Mouse (Mus musculus) CH12.LX (cell line): ENCODE data around the gene Kcnk6. TPM values are rescaled to one million over a fixed set of nuclear protein-coding genes. Genes with fewer than 3 reads are reported as not detected.

ENCODE experiments used
- DNase-seq: peaks from one replicate; pipeline ENCODE4 v3.0.0-alpha.2; 2013; ENCODE audit errors: extremely low read depth
- H3K27ac ChIP-seq: 2 replicates; pipeline ENCODE4 v1.5.1; 2012; ENCODE audit warnings: low read depth, mild to moderate bottlenecking, control low read depth, moderate library complexity; ENCODE audit not compliant: insufficient read depth
- H3K27me3 ChIP-seq: replicated peaks from 2 replicates; pipeline ENCODE3; 2012; ENCODE audit warnings: inconsistent platforms
- H3K36me3 ChIP-seq, 2 experiments: replicated peaks in 1 of 2; 2 replicates each; pipeline versions ENCODE3 to v1.6.1; 2012; ENCODE audit warnings: inconsistent platforms in 1 of 2, low read length in 1 of 2, mild to moderate bottlenecking in 1 of 2, mixed read lengths in 1 of 2, moderate library complexity in 1 of 2; ENCODE audit not compliant: control insufficient read depth in 1 of 2, insufficient read depth in 1 of 2
- H3K4me1 ChIP-seq, 2 experiments: 2 replicates each; pipeline ENCODE4 v1.6.1; 2012; ENCODE audit warnings: inconsistent platforms in 1 of 2, moderate library complexity in 1 of 2; ENCODE audit not compliant: insufficient read depth in 2 of 2, control insufficient read depth in 1 of 2
- H3K4me2 ChIP-seq: 2 replicates; pipeline ENCODE4 v1.6.1; 2012; ENCODE audit warnings: low read depth, mild to moderate bottlenecking, control low read depth; ENCODE audit not compliant: poor library complexity, insufficient read depth, severe bottlenecking
- H3K4me3 ChIP-seq, 3 experiments: fragments of 150-350 bp in 1 of 3; sonication (generic) in 1 of 3; replicated peaks in 1 of 3; 2 replicates each; pipeline versions ENCODE3 to v1.5.1; 2011 to 2012; ENCODE audit warnings: low read depth in 2 of 3, low read length in 2 of 3, mild to moderate bottlenecking in 2 of 3, moderate library complexity in 2 of 3, control low read depth in 1 of 3, improper control_type of control experiment in 1 of 3, inconsistent platforms in 1 of 3, mixed read lengths in 1 of 3; ENCODE audit not compliant: poor library complexity in 1 of 3
- H3K79me2 ChIP-seq: replicated peaks from 2 replicates; pipeline ENCODE4 v1.6.1; 2012; ENCODE audit warnings: mild to moderate bottlenecking, moderate library complexity; ENCODE audit not compliant: control insufficient read depth, poor library complexity, insufficient read depth, severe bottlenecking; ENCODE audit errors: extremely low read depth
- H3K9ac ChIP-seq: 2 replicates; pipeline ENCODE4 v1.6.1; 2012; ENCODE audit warnings: low read depth, mild to moderate bottlenecking, control low read depth, moderate library complexity; ENCODE audit not compliant: insufficient read depth
- H3K9me3 ChIP-seq: replicated peaks from 2 replicates; pipeline ENCODE3; 2012; ENCODE audit warnings: low read length, inconsistent platforms, mixed read lengths
- CHD1 ChIP-seq: IDR thresholded peaks from 2 replicates; pipeline ENCODE4 v1.6.1; 2012; ENCODE audit warnings: low read depth, low read length, improper control_type of control experiment, inconsistent platforms
- CHD2 ChIP-seq: IDR thresholded peaks from 2 replicates; pipeline ENCODE4 v1.6.1; 2011; ENCODE audit warnings: low read length, improper control_type of control experiment
- CTCF ChIP-seq, 2 experiments: IDR thresholded peaks in 1 of 2; conservative IDR thresholded peaks in 1 of 2; 2 replicates each; pipeline ENCODE4 v1.5.1; 2011 to 2012; ENCODE audit warnings: low read depth in 2 of 2, low read length in 2 of 2, improper control_type of control experiment in 1 of 2, inconsistent platforms in 1 of 2, mild to moderate bottlenecking in 1 of 2, moderate library complexity in 1 of 2
- E2F4 ChIP-seq: IDR thresholded peaks from 2 replicates; pipeline ENCODE4 v1.6.1; 2011; ENCODE audit warnings: low read depth, low read length, improper control_type of control experiment; ENCODE audit not compliant: insufficient replicate concordance
- ELF1 ChIP-seq: IDR thresholded peaks from 2 replicates; pipeline ENCODE4 v1.6.1; 2014; ENCODE audit warnings: low read depth, mild to moderate bottlenecking, inconsistent platforms, low read length, improper control_type of control experiment
- EP300 ChIP-seq: IDR thresholded peaks from 2 replicates; pipeline ENCODE4 v1.6.1; 2011; ENCODE audit warnings: low read length, improper control_type of control experiment
- ETS1 ChIP-seq: conservative IDR thresholded peaks from 2 replicates; pipeline ENCODE4 v1.6.1; 2012; ENCODE audit warnings: low read depth, mild to moderate bottlenecking, inconsistent platforms, low read length, improper control_type of control experiment, moderate library complexity
- GABPA ChIP-seq: IDR thresholded peaks from 2 replicates; pipeline ENCODE4 v1.6.1; 2012; ENCODE audit warnings: low read depth, low read length, improper control_type of control experiment, inconsistent platforms; ENCODE audit not compliant: insufficient replicate concordance
- HCFC1 ChIP-seq: IDR thresholded peaks from 2 replicates; pipeline ENCODE4 v1.6.1; 2012; ENCODE audit warnings: low read depth, mild to moderate bottlenecking, inconsistent platforms, low read length, improper control_type of control experiment
- IRF4 ChIP-seq: IDR thresholded peaks from 2 replicates; pipeline ENCODE4 v1.6.1; 2014; ENCODE audit warnings: low read depth, mild to moderate bottlenecking, inconsistent platforms, low read length, improper control_type of control experiment
- JUN ChIP-seq: IDR thresholded peaks from 2 replicates; pipeline ENCODE4 v1.6.1; 2011; ENCODE audit warnings: low read depth, mild to moderate bottlenecking, low read length, improper control_type of control experiment, moderate library complexity; ENCODE audit not compliant: insufficient read depth
- JUND ChIP-seq: conservative IDR thresholded peaks from 2 replicates; pipeline ENCODE4 v1.6.1; 2011; ENCODE audit warnings: low read depth, low read length, improper control_type of control experiment
- KAT2A ChIP-seq: IDR thresholded peaks from 2 replicates; pipeline ENCODE4 v1.6.1; 2012; ENCODE audit warnings: low read length, improper control_type of control experiment, inconsistent platforms; ENCODE audit not compliant: insufficient replicate concordance
- MAFK ChIP-seq: IDR thresholded peaks from 2 replicates; pipeline ENCODE4 v1.6.1; 2011; ENCODE audit warnings: low read length, improper control_type of control experiment; ENCODE audit not compliant: insufficient replicate concordance
- MAX ChIP-seq: IDR thresholded peaks from 2 replicates; pipeline ENCODE4 v1.6.1; 2011; ENCODE audit warnings: low read length, improper control_type of control experiment
- MAZ ChIP-seq: IDR thresholded peaks from 2 replicates; pipeline ENCODE4 v1.6.1; 2012; ENCODE audit warnings: low read depth, mild to moderate bottlenecking, inconsistent platforms, low read length, improper control_type of control experiment, moderate library complexity
- MEF2A ChIP-seq: IDR thresholded peaks from 2 replicates; pipeline ENCODE4 v1.6.1; 2014; ENCODE audit warnings: low read depth, mild to moderate bottlenecking, inconsistent platforms, low read length, improper control_type of control experiment, borderline replicate concordance
- MXI1 ChIP-seq: IDR thresholded peaks from 2 replicates; pipeline ENCODE4 v1.6.1; 2011; ENCODE audit warnings: mild to moderate bottlenecking, low read depth, low read length, improper control_type of control experiment
- MYC ChIP-seq: IDR thresholded peaks from 2 replicates; pipeline ENCODE4 v1.6.1; 2011; ENCODE audit warnings: low read depth, mild to moderate bottlenecking, improper control_type of control experiment, low read length
- NELFE ChIP-seq: IDR thresholded peaks from 2 replicates; pipeline ENCODE4 v1.6.1; 2011; ENCODE audit warnings: low read depth, low read length, improper control_type of control experiment
- NRF1 ChIP-seq: IDR thresholded peaks from 2 replicates; pipeline ENCODE4 v1.6.1; 2014; ENCODE audit warnings: low read depth, mild to moderate bottlenecking, inconsistent platforms, low read length, improper control_type of control experiment, moderate library complexity
- PAX5 ChIP-seq: IDR thresholded peaks from 2 replicates; pipeline ENCODE4 v1.6.1; 2012; ENCODE audit warnings: low read length, inconsistent platforms, mixed read lengths
- POLR2A ChIP-seq: IDR thresholded peaks from 2 replicates; pipeline ENCODE4 v1.6.1; 2011; ENCODE audit warnings: low read depth, mild to moderate bottlenecking, improper control_type of control experiment, low read length
- POLR2AphosphoS2 ChIP-seq: IDR thresholded peaks from 2 replicates; pipeline ENCODE4 v1.6.1; 2011; ENCODE audit warnings: low read depth, low read length, improper control_type of control experiment
- RAD21 ChIP-seq: IDR thresholded peaks from 2 replicates; pipeline ENCODE4 v1.6.1; 2011; ENCODE audit warnings: low read depth, mild to moderate bottlenecking, low read length, improper control_type of control experiment, moderate library complexity
- RCOR1 ChIP-seq: conservative IDR thresholded peaks from 2 replicates; pipeline ENCODE4 v1.6.1; 2012; ENCODE audit warnings: low read depth, mild to moderate bottlenecking, inconsistent platforms, low read length, improper control_type of control experiment
- SIN3A ChIP-seq: IDR thresholded peaks from 2 replicates; pipeline ENCODE4 v1.6.1; 2012; ENCODE audit warnings: low read length, improper control_type of control experiment, inconsistent platforms
- SMC3 ChIP-seq: IDR thresholded peaks from 2 replicates; pipeline ENCODE4 v1.6.1; 2011; ENCODE audit warnings: low read depth, low read length, improper control_type of control experiment
- TBP ChIP-seq: conservative IDR thresholded peaks from 2 replicates; pipeline ENCODE4 v1.6.1; 2011; ENCODE audit warnings: low read depth, low read length, improper control_type of control experiment
- TCF12 ChIP-seq: IDR thresholded peaks from 2 replicates; pipeline ENCODE4 v1.6.1; 2014; ENCODE audit warnings: low read depth, mild to moderate bottlenecking, inconsistent platforms, low read length, improper control_type of control experiment
- UBTF ChIP-seq: IDR thresholded peaks from 2 replicates; pipeline ENCODE4 v1.6.1; 2012; ENCODE audit warnings: low read depth, mild to moderate bottlenecking, inconsistent platforms, low read length, improper control_type of control experiment, moderate library complexity
- USF1 ChIP-seq: IDR thresholded peaks from 2 replicates; pipeline ENCODE4 v1.6.1; 2014; ENCODE audit warnings: low read depth, mild to moderate bottlenecking, inconsistent platforms, low read length, improper control_type of control experiment
- USF2 ChIP-seq: conservative IDR thresholded peaks from 2 replicates; pipeline ENCODE4 v1.6.1; 2011; ENCODE audit warnings: low read depth, low read length, improper control_type of control experiment
- ZC3H11A ChIP-seq: IDR thresholded peaks from 2 replicates; pipeline ENCODE4 v1.6.1; 2012; ENCODE audit warnings: low read depth, mild to moderate bottlenecking, inconsistent platforms, low read length, improper control_type of control experiment
- ZKSCAN1 ChIP-seq: IDR thresholded peaks from 2 replicates; pipeline ENCODE4 v1.6.1; 2012; ENCODE audit warnings: low read depth, inconsistent platforms, low read length, improper control_type of control experiment, borderline replicate concordance
- ZMIZ1 ChIP-seq: IDR thresholded peaks from 2 replicates; pipeline ENCODE4 v1.6.1; 2012; ENCODE audit warnings: low read depth, mild to moderate bottlenecking, inconsistent platforms, low read length, improper control_type of control experiment
- ZNF384 ChIP-seq: IDR thresholded peaks from 2 replicates; pipeline ENCODE4 v1.6.1; 2012; ENCODE audit warnings: low read depth, low read length, improper control_type of control experiment, inconsistent platforms
- dilution Hi-C: fragments of 300-500 bp; cut with MboI; formaldehyde crosslinking; loops from 2 replicates; pipeline ENCODE4 v1.14.3; 2020; ENCODE audit warnings: low sequenced_read_pairs; ENCODE audit not compliant: extremely low pct_unique_long_range_greater_than_20kb, extremely low pct_ligation_motif_present
- in situ Hi-C: fragments of 300-500 bp; cut with MboI; formaldehyde crosslinking; loops from 3 replicates; pipeline ENCODE4 v1.14.3; 2019; ENCODE audit warnings: low sequenced_read_pairs, low pct_ligation_motif_present, low pct_unique_long_range_greater_than_20kb, mixed read lengths
- polyA plus RNA-seq: library from polyadenylated mRNA; unstranded; fragments of >175 nt; gene quantifications from 2 replicates; pipeline ENCODE4 v1.2.1, GENCODE M21; 2012; ENCODE audit warnings: low read depth; ENCODE audit not compliant: insufficient read length
- total RNA-seq, 2 experiments: library from RNA; depleted of rRNA; stranded (reverse); fragments of 300-350 nt in 1 of 2; fragments of >200 nt in 1 of 2; gene quantifications; 2 replicates each; pipeline ENCODE4 v1.2.3; 2012 to 2014

Gene Kcnk6
- total and polyA plus RNA-seq, 3 experiments = 1.9 to 4.0 (median 2.2) TPM

- in situ Hi-C loops (no loop called here), dilution Hi-C loops (no loop called here)
- Histone ChIP-seq H3K27ac (peak within 1 kb of the TSS; percentile 71), H3K4me3 (peak within 1 kb of the TSS; percentile 72 to 87 (median 76)), H3K9ac (peak within 1 kb of the TSS; percentile 73), H3K36me3 (peaks cover 0 to 16% of the 10 kb centered on the region in 2 experiments), H3K9me3 (no peaks in the 10 kb centered on the region), H3K4me1 (peaks cover 5 to 22% of the 10 kb centered on the region in 2 experiments), H3K4me2 (peak within 1 kb of the TSS; percentile 83), H3K79me2 (no peaks in the 10 kb centered on the region; the same call in 1 of the 2 replicates), H3K27me3 (no peaks in the 10 kb centered on the region)
- DNase-seq = peak; percentile 100
- TF ChIP-seq ELF1 (peak; percentile 70), ZMIZ1 (peak; percentile 67; the same call in 1 of the 2 replicates), MEF2A (peak; percentile 58), JUN (no peak), HCFC1 (peak; percentile 81), TCF12 (peak; percentile 74), CHD1 (0 out of 2 replicates have a peak, but pooled peaks have one; percentile 25), ZNF384 (no peak; the same call in 1 of the 2 replicates), ETS1 (peak; percentile 69), MYC (peak; percentile 78; the same call in 1 of the 2 replicates), MXI1 (peak; percentile 91; the same call in 1 of the 2 replicates), SMC3 (no peak), RAD21 (no peak), TBP (peak; percentile 89), USF1 (peak; percentile 21), USF2 (no peak; the same call in 1 of the 2 replicates), MAZ (no peak), CTCF (conservative IDR thresholded peaks at IDR 0.05 in 1 of 2, IDR thresholded peaks at IDR 0.05 in 1 of 2; ENCODE audit: low read depth in 2 of 2, low read length in 2 of 2) (peak in 1 of 2 experiments; percentile 10; a peak in 2 of 4 replicates), IRF4 (peak; percentile 79), GABPA (no peak), PAX5 (no peak), ZKSCAN1 (no peak), KAT2A (peak; percentile 60; the same call in 1 of the 2 replicates), SIN3A (peak; percentile 79), POLR2AphosphoS2 (peak; percentile 82; the same call in 1 of the 2 replicates), CHD2 (peak; percentile 98), MAX (peak; percentile 87), JUND (no peak), UBTF (peak; percentile 59; the same call in 1 of the 2 replicates), MAFK (no peak), EP300 (no peak), NELFE (peak; percentile 59), NRF1 (peak; percentile 63), ZC3H11A (no peak), E2F4 (peak; percentile 55; the same call in 1 of the 2 replicates), RCOR1 (no peak), POLR2A (peak; percentile 95)
Measured at GRCm38 (mm10) chr7:29238019-29238967, 6.0 kb upstream of the Kcnk6 start, which contains the start of gene Yif1b. Gene Yif1b, plus strand, starts transcription at chr7:29238329.
